Mouse (Mus musculus): ENCODE data around the gene Tmem217. TPM values are rescaled to one million over a fixed set of nuclear protein-coding genes. Genes with fewer than 3 reads are reported as not detected.
"Not testable (repeated sequence)": the region's sequence is repeated elsewhere in the genome, so short reads cannot be mapped to it uniquely, and the experiment has no call there.

The Tmem217 gene
- total RNA-seq, 2 experiments from 2014 or later = not detected

GRCm38 (mm10) chr17:29513044-29513730 lies 39.0 kb downstream of the Tmem217 start:
- peak; percentile 68 for TF ChIP-seq CTCF (IDR thresholded peaks at IDR 0.05)
- no peak overlapping the region for H3K4me3 ChIP-seq
- peak; percentile 71 for DNase-seq
- H3K27ac ChIP-seq = no peak overlapping the region
- intact Hi-C loops (cut with DNase I) = loop anchor here (5.0 to 10.0 kb wide), 2 partner anchors 251 to 338 kb away; partner anchors contain the start of gene Ppil1

GRCm38 (mm10) chr17:29510691-29511090 lies 41.5 kb downstream of the Tmem217 start:
- Histone ChIP-seq H3K4me3 (no peak overlapping the region), H3K27ac (no peak overlapping the region)
- no peak for DNase-seq
- TF ChIP-seq CTCF (IDR thresholded peaks at IDR 0.05) = no peak
- intact Hi-C loops (cut with DNase I) = loop anchor here (5.0 to 10.0 kb wide), 2 partner anchors 248 to 336 kb away; partner anchors contain the start of gene Ppil1

GRCm38 (mm10) chr17:29508927-29509608 lies 43.1 kb downstream of the Tmem217 start:
- Histone ChIP-seq H3K4me3 (no peak overlapping the region), H3K27ac (no peak overlapping the region)
- TF ChIP-seq CTCF (IDR thresholded peaks at IDR 0.05) = no peak
- intact Hi-C loops (cut with DNase I) = no loop called here
- no peak for DNase-seq

DNA sequence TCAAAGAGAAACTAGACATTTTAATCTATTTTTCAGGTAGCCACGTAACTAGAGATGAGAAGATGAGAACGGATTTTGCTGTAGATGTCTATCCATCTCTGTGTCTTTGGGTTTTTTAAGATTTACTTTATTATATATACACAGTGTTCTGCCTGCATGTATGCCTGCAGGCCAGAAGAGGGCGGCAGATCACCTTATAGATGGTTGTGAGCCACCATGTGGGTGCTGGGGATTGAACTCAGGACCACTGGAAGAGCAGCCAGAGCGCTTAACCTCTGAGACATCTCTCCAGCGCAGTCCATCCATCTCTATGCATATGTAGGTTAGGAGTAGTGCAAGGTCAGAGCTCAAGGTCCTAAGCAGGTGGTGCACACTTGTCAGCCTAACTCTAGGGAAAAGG lies 48.5 kb downstream of the Tmem217 start:
- peak; percentile 41 for TF ChIP-seq CTCF (IDR thresholded peaks at IDR 0.05)
- DNase-seq = no peak
- intact Hi-C loops (cut with DNase I) = no loop called here
- Histone ChIP-seq H3K4me3 (no peak overlapping the region; the same call in 1 of the 2 replicates), H3K27ac (no peak overlapping the region)

DNA sequence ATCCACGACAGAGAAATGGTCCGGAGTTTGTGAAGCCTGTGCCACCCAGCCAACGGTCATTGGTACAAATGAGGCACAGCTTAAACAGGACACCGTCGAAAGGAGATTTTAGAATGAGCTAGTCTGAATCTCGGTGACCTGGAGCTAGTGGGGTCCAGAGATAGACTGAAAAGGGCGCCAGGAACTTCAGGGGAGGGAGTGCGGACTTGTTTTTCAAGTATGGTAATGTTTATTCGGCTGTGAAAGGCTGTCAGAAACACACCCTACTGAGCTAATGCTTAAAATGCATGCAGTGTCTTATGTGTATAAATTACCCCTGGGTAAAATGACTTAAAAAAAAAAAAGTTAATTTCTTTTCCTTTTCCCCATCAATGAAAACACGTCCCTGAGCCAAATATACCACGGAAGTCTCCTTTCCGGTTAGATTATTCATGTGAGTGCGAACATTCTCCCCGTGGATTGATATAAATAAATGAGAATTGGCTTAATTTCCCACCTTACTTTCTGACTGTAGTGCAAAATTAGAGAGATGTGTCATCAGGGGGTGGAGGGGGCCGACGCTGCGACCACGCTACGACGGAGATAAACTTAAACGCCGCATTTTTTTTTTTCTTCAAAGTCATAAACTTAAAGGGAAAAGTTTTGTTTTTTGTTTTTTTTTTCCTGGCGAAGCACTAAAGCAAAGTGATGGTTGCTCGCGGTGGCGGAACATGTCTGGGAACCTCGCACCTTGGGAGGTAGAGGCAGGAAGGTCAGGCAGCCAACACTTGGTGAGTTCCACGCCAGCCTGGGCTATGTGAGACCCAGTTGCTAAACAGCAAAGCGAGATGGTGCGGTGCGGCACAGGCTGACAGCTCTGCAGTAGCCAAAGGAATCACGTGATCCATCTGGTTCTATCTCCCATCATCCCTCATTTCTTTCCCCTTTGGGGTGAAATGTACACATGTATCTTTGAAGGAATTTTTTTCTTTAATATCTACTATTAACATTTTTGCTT lies 49.2 kb downstream of the Tmem217 start:
- DNase-seq = no peak
- intact Hi-C loops (cut with DNase I) = no loop called here
- peak overlapping the region; percentile 54 for H3K27ac ChIP-seq
- no peak for TF ChIP-seq CTCF (IDR thresholded peaks at IDR 0.05)
- H3K4me3 ChIP-seq = peak overlapping the region; percentile 60

DNA sequence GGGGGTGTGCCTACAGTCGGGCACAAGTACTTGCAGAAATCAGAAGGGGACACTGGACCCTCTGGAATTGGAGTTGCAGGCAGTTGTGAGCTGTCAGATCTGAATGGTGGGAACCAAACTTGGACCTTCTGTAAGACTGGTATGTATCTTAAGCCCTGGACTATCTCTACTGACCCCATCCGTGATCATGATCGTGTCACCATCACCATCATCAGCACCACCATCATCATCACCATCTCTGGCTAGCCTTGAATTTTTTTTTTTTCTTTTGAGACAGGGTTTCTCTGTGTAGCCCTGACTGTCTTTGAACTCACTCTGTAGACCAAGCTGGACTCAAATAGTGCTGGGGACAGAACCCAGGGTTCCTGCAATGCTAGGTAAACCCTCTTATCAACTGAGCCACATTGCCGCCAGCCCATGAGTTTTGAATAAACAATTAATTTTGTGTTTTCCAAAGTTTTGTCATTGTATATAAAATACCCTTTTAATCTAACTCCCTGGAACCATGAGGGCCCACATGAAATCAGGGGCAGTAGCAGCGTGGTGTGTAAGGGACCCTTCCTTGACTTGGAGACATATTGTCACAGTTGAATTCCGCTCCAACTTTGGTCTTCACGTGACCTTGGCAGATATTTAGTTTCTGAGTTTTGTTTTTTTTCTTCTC lies 50.0 kb downstream of the Tmem217 start:
- TF ChIP-seq CTCF (IDR thresholded peaks at IDR 0.05) = no peak
- intact Hi-C loops (cut with DNase I) = no loop called here
- DNase-seq = no peak
- H3K27ac ChIP-seq = no peak overlapping the region
- H3K4me3 ChIP-seq = no peak overlapping the region

GRCm38 (mm10) chr17:29500802-29501469 lies 51.2 kb downstream of the Tmem217 start:
- H3K27ac ChIP-seq = no peak overlapping the region
- DNase-seq = no peak
- TF ChIP-seq CTCF (IDR thresholded peaks at IDR 0.05) = no peak
- H3K4me3 ChIP-seq = no peak overlapping the region
- intact Hi-C loops (cut with DNase I) = no loop called here

DNA sequence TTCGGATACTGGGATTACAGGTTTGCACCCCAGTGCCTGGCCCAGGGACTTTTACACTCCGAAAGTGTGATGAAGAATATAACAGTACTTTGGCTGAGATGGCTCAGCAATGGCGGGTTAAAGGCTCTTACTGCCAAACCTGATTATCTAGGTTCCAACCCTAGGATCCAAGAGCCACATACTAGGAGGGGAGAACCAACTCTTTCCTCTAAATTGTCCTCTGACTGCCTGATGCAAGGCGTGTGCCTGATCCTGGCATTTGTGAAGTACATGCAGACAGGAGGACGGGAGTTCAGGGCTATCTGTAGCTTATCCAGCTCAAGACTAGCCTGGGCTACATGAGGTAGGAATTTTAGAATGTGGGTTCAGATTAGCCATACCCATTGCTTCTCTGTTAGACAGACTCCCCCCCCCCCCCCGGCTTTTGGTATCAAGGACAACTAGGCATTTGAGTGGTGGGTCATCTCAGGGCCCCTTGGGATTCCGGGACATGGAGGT lies 51.9 kb downstream of the Tmem217 start:
- intact Hi-C loops (cut with DNase I) = no loop called here
- no peak overlapping the region for H3K4me3 ChIP-seq
- DNase-seq = no peak
- TF ChIP-seq CTCF (IDR thresholded peaks at IDR 0.05) = no peak
- no peak overlapping the region for H3K27ac ChIP-seq

- no peak for DNase-seq
- TF ChIP-seq CTCF (IDR thresholded peaks at IDR 0.05) = no peak
- Histone ChIP-seq H3K27ac (no peak overlapping the region), H3K4me3 (no peak overlapping the region)
- intact Hi-C loops (cut with DNase I) = no loop called here
These were observed 52.7 kb downstream of the Tmem217 start for GRCm38 (mm10) chr17:29499511-29499910.

DNA sequence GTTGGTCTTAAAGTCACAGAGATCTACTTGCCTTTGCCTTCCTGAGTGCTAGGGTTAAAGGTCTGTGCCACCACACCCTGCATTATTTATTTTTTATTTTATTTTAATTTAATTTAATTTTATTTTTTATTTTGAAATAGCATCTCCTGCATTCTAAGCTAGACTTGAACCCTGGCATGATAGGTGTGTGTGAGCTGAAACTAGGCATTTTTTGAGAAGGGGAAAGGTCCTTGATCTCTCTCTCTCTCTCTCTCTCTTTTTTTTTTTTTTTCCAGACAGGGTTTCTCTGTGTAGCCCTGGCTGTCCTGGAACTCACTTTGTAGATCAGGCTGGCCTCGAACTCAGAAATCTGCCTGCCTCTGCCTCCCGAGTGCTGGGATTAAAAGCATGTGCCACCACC lies 53.2 kb downstream of the Tmem217 start:
- H3K27ac ChIP-seq; DNase-seq; intact Hi-C loops (cut with DNase I); H3K4me3 ChIP-seq: not testable (repeated sequence)

GRCm38 (mm10) chr17:29498028-29498427 lies 54.2 kb downstream of the Tmem217 start:
- TF ChIP-seq CTCF (IDR thresholded peaks at IDR 0.05) = no peak
- intact Hi-C loops (cut with DNase I) = no loop called here
- H3K27ac ChIP-seq = peak overlapping the region; percentile 72
- H3K4me3 ChIP-seq = no peak overlapping the region
- peak; percentile 44 for DNase-seq

- DNase-seq; intact Hi-C loops (cut with DNase I); H3K27ac ChIP-seq; H3K4me3 ChIP-seq: not testable (repeated sequence)
These were observed 54.7 kb downstream of the Tmem217 start for GRCm38 (mm10) chr17:29497481-29497880.

All from gastrocnemius, adult 2 months (tissue).